Mouse (Mus musculus) R1 (cell line): ENCODE measurements around the gene C130060K24Rik.

Source experiments
- DNase-seq: peaks from one replicate; pipeline ENCODE4 v3.0.0-alpha.2; 2018; ENCODE audit warnings: low read depth, low spot score

C130060K24Rik gene

GRCm38 (mm10) chr6:65380918-65381772 lies at the start of gene C130060K24Rik:
TSS of gene C130060K24Rik (plus strand) at chr6:65381105.
- peak; percentile 47 for DNase-seq

GRCm38 (mm10) chr6:65334246-65334645 lies 46.7 kb upstream of the C130060K24Rik start:
- DNase-seq: no peak

- DNase-seq: no peak
Observed at GRCm38 (mm10) chr6:65339391-65339790, 41.5 kb upstream of the C130060K24Rik start.

- DNase-seq: no peak
Observed at GRCm38 (mm10) chr6:65341360-65341759, 39.5 kb upstream of the C130060K24Rik start.

- no peak for DNase-seq
Observed at GRCm38 (mm10) chr6:65347736-65348135, 33.2 kb upstream of the C130060K24Rik start.

GRCm38 (mm10) chr6:65348255-65348654 lies 32.6 kb upstream of the C130060K24Rik start:
- no peak for DNase-seq

- DNase-seq: no peak
Observed at GRCm38 (mm10) chr6:65351622-65352021, 29.3 kb upstream of the C130060K24Rik start.

GRCm38 (mm10) chr6:65375918-65376317 lies 5.0 kb upstream of the C130060K24Rik start:
- DNase-seq: peak; percentile 6

GRCm38 (mm10) chr6:65421888-65422287 lies 41.0 kb downstream of the C130060K24Rik start:
- no peak for DNase-seq

- no peak for DNase-seq
Observed at GRCm38 (mm10) chr6:65427065-65427464, 46.2 kb downstream of the C130060K24Rik start.

GRCm38 (mm10) chr6:65433159-65433558 lies 52.3 kb downstream of the C130060K24Rik start:
- no peak for DNase-seq

- peak; percentile 50 for DNase-seq
Observed at GRCm38 (mm10) chr6:65453465-65453864, 72.6 kb downstream of the C130060K24Rik start.

- no peak for DNase-seq
Observed at GRCm38 (mm10) chr6:65465294-65465693, 84.4 kb downstream of the C130060K24Rik start.

GRCm38 (mm10) chr6:65470320-65470719 lies 89.4 kb downstream of the C130060K24Rik start:
- no peak for DNase-seq

GRCm38 (mm10) chr6:65472455-65472854 lies 91.5 kb downstream of the C130060K24Rik start:
- no peak for DNase-seq

GRCm38 (mm10) chr6:65498786-65499185 lies 117.9 kb downstream of the C130060K24Rik start:
- DNase-seq: no peak
